ENCODE assay signal across 12 mouse cellular contexts in the genomic region with DNA sequence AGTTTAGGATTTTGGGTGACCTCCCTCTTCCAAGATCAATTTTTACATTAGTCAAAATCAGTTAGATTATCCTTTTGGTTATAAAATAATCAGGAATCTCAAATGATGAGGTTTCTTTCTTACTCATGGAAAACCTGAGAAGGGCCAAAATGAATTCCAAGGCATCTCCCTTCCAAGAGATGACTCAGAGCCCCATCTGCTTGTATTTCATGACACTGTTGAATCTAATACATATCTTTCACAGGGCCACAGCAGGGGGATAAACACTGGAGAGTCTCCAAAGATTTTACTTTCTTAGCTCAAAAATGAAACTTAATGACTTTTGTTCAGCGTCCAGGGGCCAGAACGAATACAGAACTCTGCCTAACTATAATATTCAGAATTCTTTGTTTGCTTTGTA. TPM values are rescaled to one million over a fixed set of nuclear protein-coding genes. Genes with fewer than 3 reads are reported as not detected.
DNase-seq lines count a peak whose midpoint lies in the region; ATAC-seq lines count a peak whose summit lies in the region.
"Had no signal": no experiment of that assay in that cellular context is flagged by ENCODE, and none has a peak within 500 bp of the region (broad histone marks: within the 10 kb centered on the region; RNA-seq: fewer than 3 reads in every experiment).

No protein-coding gene starts in this region.

- H3K36me3 ChIP-seq in heart, embryonic 12.5 days, result no peaks in the 10 kb centered on the region
- H3K36me3 ChIP-seq: intestine, embryonic 15.5 days; liver, embryonic 15.5 days; midbrain, embryonic 12.5 days had no signal

- no peaks in the 10 kb centered on the region for H3K4me1 ChIP-seq in heart, embryonic 12.5 days (replicated peaks)
- H3K4me1 ChIP-seq: intestine, embryonic 15.5 days; liver, embryonic 15.5 days; midbrain, embryonic 12.5 days had no signal

- H3K9ac ChIP-seq in heart, embryonic 12.5 days, result no peak overlapping the region
- H3K9ac ChIP-seq: intestine, embryonic 15.5 days; liver, embryonic 15.5 days; midbrain, embryonic 12.5 days had no signal

- H3K27ac ChIP-seq in heart, embryonic 12.5 days (ENCODE audit: poor library complexity, severe bottlenecking), result no peak overlapping the region
- H3K27ac ChIP-seq: intestine, embryonic 15.5 days; liver, embryonic 15.5 days; midbrain, embryonic 12.5 days had no signal

- no peak overlapping the region for H3K4me2 ChIP-seq in heart, embryonic 12.5 days
- H3K4me2 ChIP-seq: intestine, embryonic 15.5 days; liver, embryonic 15.5 days; midbrain, embryonic 12.5 days had no signal

- no peak overlapping the region for H3K4me3 ChIP-seq in heart, embryonic 12.5 days
- H3K4me3 ChIP-seq: intestine, embryonic 15.5 days; liver, embryonic 15.5 days; midbrain, embryonic 12.5 days had no signal

- peak; percentile 33 to 53 for DNase-seq in heart, adult 9 months (ENCODE audit: low spot score in 2 of 2)
- DNase-seq in Muller cell, postnatal 12 days (ENCODE audit: inconsistent ontology term), result peak; percentile 75
- DNase-seq in cerebellum, adult 18-20 months, result peak; percentile 74 to 82
- peak; percentile 47 for DNase-seq in gastrocnemius, postnatal 25 days
- no peak for DNase-seq in MN1 (ENCODE audit: low spot score)
- no peak for DNase-seq in adrenal gland, postnatal 10 days
- DNase-seq: retina, postnatal 1 day had no signal

- peaks cover 5% of the 10 kb centered on the region; the same call in 1 of the 2 replicates for H3K9me3 ChIP-seq in heart, embryonic 12.5 days (replicated peaks)
- H3K9me3 ChIP-seq: intestine, embryonic 15.5 days; liver, embryonic 15.5 days; midbrain, embryonic 12.5 days had no signal

- H3K27me3 ChIP-seq in heart, embryonic 12.5 days (replicated peaks), result no peaks in the 10 kb centered on the region
- H3K27me3 ChIP-seq: CH12.LX; intestine, embryonic 15.5 days; liver, embryonic 15.5 days; midbrain, embryonic 12.5 days had no signal

- no peak for ATAC-seq in heart, embryonic 12.5 days (ENCODE audit: insufficient number of reproducible peaks, low FRiP score)
- ATAC-seq: intestine, embryonic 15.5 days had no signal

- 82% methylated on average over 2 of the region's 2 CpGs for WGBS in heart, embryonic 12.5 days

RNA-seq across cellular contexts. Expression of a gene that starts 17.2 kb away (rescaled TPM):
- 33.2 and 34.4 TPM in 2 replicates for polyA plus RNA-seq in heart, embryonic 12.5 days (2016; fragmentation: Nextera tagmentation; extraction: Ambion mirVana)
- 10 to 100 TPM; 23.5 to 28.5 TPM for total RNA-seq in gastrocnemius, postnatal 25 days (2021)
- total RNA-seq in adrenal gland, postnatal 10 days (2021), result 10 to 100 TPM; 39.1 to 51.1 TPM
- total RNA-seq: CH12.LX had no signal

Comparison
In these comparisons a context has a peak if more than half of its experiments do, and no peak if none do; other contexts are left out.
1. DNase-seq: peak in heart, adult 9 months (2 of 2), Muller cell, postnatal 12 days (single experiment), cerebellum, adult 18-20 months (2 of 2) and gastrocnemius, postnatal 25 days (single experiment); none in MN1 (single experiment) and adrenal gland, postnatal 10 days (single experiment).